Mouse (Mus musculus): ENCODE data around the gene Tle6. TPM values are rescaled to one million over a fixed set of nuclear protein-coding genes. Genes with fewer than 3 reads are reported as not detected.

Tle6 gene
- polyA plus RNA-seq, 1 experiment from 2014 or later = 24.1 TPM

DNA sequence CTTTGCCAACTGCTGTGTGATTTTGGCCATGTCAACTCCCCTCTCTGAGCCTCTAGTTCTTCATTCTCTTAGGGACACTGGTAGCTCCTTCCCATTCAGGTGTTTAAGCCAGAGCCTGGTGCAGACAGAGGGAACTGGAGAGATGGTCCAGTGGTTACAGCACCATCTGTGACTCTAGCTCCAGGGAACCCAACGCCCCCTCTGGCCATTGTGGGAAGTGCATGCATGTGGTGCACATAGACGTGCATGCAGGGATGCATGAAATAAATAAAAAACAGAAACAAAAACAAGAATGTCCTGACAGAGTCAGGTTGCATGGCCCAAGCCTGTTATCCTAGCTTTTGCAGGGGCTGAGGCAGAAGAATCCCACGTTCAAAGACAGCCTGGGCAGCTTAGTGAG, 44.6 kb downstream of the Tle6 start:
- Histone ChIP-seq H3K4me1 (ENCODE audit: insufficient read depth) (peaks cover 8% of the 10 kb centered on the region; the same call in 1 of the 2 replicates), H3K4me3 (ENCODE audit: low read depth, low read length) (no peak overlapping the region), H3K9me3 (ENCODE audit: low read depth, low read length) (no peaks in the 10 kb centered on the region), H3K4me2 (no peak overlapping the region), H3K27me3 (ENCODE audit: insufficient read depth, low read length) (no peaks in the 10 kb centered on the region), H3K9ac (no peak overlapping the region), H3K36me3 (ENCODE audit: insufficient read depth) (peaks cover 2% of the 10 kb centered on the region; the same call in 1 of the 2 replicates), H3K27ac (ENCODE audit: low read depth) (no peak overlapping the region)
- DNase-seq (no peak), ATAC-seq (ENCODE audit: insufficient read depth) (no peak)
- peak; percentile 66 for TF ChIP-seq CTCF (IDR thresholded peaks at IDR 0.05; ENCODE audit: low read depth)
- 69% methylated on average over 3 of the region's 3 CpGs for WGBS

GRCm38 (mm10) chr10:81553807-81554755, 46.8 kb downstream of the Tle6 start:
- Histone ChIP-seq H3K27ac (ENCODE audit: low read depth) (no peak overlapping the region), H3K4me2 (no peak overlapping the region), H3K36me3 (ENCODE audit: insufficient read depth) (no peaks in the 10 kb centered on the region), H3K9ac (no peak overlapping the region), H3K4me3 (ENCODE audit: low read depth, low read length) (no peak overlapping the region), H3K9me3 (ENCODE audit: low read depth, low read length) (no peaks in the 10 kb centered on the region), H3K4me1 (ENCODE audit: insufficient read depth) (no peaks in the 10 kb centered on the region), H3K27me3 (ENCODE audit: insufficient read depth, low read length) (no peaks in the 10 kb centered on the region)
- 76% methylated on average over 6 of the region's 6 CpGs for WGBS
- ATAC-seq (ENCODE audit: insufficient read depth) (no peak), DNase-seq (no peak)
- TF ChIP-seq CTCF (IDR thresholded peaks at IDR 0.05; ENCODE audit: low read depth) = no peak

- TF ChIP-seq CTCF (IDR thresholded peaks at IDR 0.05; ENCODE audit: low read depth) = peak; percentile 68
- no peaks in the 10 kb centered on the region for H3K9me3 ChIP-seq (ENCODE audit: low read depth, low read length)
- H3K4me2 ChIP-seq = no peak overlapping the region
- H3K4me1 ChIP-seq (ENCODE audit: insufficient read depth) = no peaks in the 10 kb centered on the region
- no peak overlapping the region for H3K27ac ChIP-seq (ENCODE audit: low read depth)
- no peak for DNase-seq
- WGBS = 83% methylated on average over 5 of the region's 5 CpGs
- no peak for ATAC-seq (ENCODE audit: insufficient read depth)
- no peak overlapping the region for H3K9ac ChIP-seq
- H3K27me3 ChIP-seq (ENCODE audit: insufficient read depth, low read length) = no peaks in the 10 kb centered on the region
- no peak overlapping the region for H3K4me3 ChIP-seq (ENCODE audit: low read depth, low read length)
- no peaks in the 10 kb centered on the region for H3K36me3 ChIP-seq (ENCODE audit: insufficient read depth)
Measured at GRCm38 (mm10) chr10:81553232-81553631, 47.6 kb downstream of the Tle6 start.

- TF ChIP-seq CTCF (IDR thresholded peaks at IDR 0.05; ENCODE audit: low read depth) = peak; percentile 89
- H3K4me3 ChIP-seq (ENCODE audit: low read depth, low read length) = no peak overlapping the region
- no peak overlapping the region for H3K9ac ChIP-seq
- peak; percentile 88 for ATAC-seq (ENCODE audit: insufficient read depth)
- 1% methylated on average over 12 of the region's 12 CpGs for WGBS
- H3K9me3 ChIP-seq (ENCODE audit: low read depth, low read length) = no peaks in the 10 kb centered on the region
- H3K36me3 ChIP-seq (ENCODE audit: insufficient read depth) = no peaks in the 10 kb centered on the region
- no peaks in the 10 kb centered on the region for H3K4me1 ChIP-seq (ENCODE audit: insufficient read depth)
- H3K4me2 ChIP-seq = no peak overlapping the region
- H3K27ac ChIP-seq (ENCODE audit: low read depth) = no peak overlapping the region
- peak; percentile 87 for DNase-seq
- H3K27me3 ChIP-seq (ENCODE audit: insufficient read depth, low read length) = no peaks in the 10 kb centered on the region
Measured at GRCm38 (mm10) chr10:81551597-81552102, 49.2 kb downstream of the Tle6 start.

DNA sequence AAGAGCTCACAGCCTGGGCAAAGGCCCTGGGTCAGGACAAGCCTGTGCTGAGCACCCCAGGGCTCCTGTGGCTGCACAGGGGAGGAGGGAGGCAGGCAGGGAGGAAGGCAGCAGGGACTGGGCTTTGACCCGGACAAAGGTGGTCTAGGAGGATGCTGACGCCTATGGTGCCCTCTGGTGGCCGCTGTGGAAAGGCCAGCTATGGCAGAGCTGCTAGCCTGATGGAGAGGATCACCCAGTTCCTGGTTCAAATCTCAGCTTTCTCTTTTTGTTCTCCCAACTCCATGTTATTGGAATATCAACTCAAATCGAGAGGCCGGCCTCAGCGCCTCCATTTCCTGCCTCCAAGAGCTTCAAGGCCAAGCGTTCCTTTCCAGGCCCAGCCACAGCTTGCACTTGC, 50.6 kb downstream of the Tle6 start:
- Histone ChIP-seq H3K9me3 (ENCODE audit: low read depth, low read length) (no peaks in the 10 kb centered on the region), H3K36me3 (ENCODE audit: insufficient read depth) (no peaks in the 10 kb centered on the region), H3K27ac (ENCODE audit: low read depth) (no peak overlapping the region), H3K9ac (no peak overlapping the region), H3K4me2 (no peak overlapping the region), H3K4me3 (ENCODE audit: low read depth, low read length) (no peak overlapping the region), H3K4me1 (ENCODE audit: insufficient read depth) (no peaks in the 10 kb centered on the region), H3K27me3 (ENCODE audit: insufficient read depth, low read length) (no peaks in the 10 kb centered on the region)
- ATAC-seq (ENCODE audit: insufficient read depth) (no peak), DNase-seq (peak; percentile 82)
- WGBS = 10% methylated on average over 7 of the region's 7 CpGs
- peak; percentile 84 for TF ChIP-seq CTCF (IDR thresholded peaks at IDR 0.05; ENCODE audit: low read depth)

DNA sequence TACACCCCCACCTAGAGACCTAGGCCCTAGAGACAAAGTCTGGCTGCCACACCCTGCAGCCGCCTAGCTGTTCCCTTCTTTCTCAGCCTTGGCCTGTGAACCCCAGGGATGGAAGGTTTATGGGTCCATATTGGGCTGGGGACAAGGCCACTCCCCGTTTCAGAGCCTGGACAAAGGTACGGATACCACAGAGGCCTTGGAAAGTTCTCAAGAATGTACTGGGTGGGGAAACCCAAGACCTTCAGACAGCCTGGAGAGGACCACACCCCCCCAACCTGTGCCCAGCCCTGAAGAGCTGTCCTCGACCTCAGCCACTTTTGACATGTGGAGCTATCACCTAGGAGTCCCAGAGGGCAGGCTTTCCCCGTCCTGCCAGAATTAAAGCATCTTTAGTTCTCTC, 51.9 kb downstream of the Tle6 start:
- DNase-seq (no peak), ATAC-seq (ENCODE audit: insufficient read depth) (no peak)
- TF ChIP-seq CTCF (IDR thresholded peaks at IDR 0.05; ENCODE audit: low read depth) = no peak

More for the DNA sequence above, 51.9 kb downstream of the Tle6 start:
- no peak overlapping the region for H3K4me3 ChIP-seq (ENCODE audit: low read depth, low read length)
- H3K9me3 ChIP-seq (ENCODE audit: low read depth, low read length) = no peaks in the 10 kb centered on the region
- H3K27me3 ChIP-seq (ENCODE audit: insufficient read depth, low read length) = no peaks in the 10 kb centered on the region
- no peak overlapping the region for H3K4me2 ChIP-seq
- H3K36me3 ChIP-seq (ENCODE audit: insufficient read depth) = no peaks in the 10 kb centered on the region
- WGBS = 54% methylated on average over 5 of the region's 5 CpGs
- no peak overlapping the region for H3K9ac ChIP-seq
- no peaks in the 10 kb centered on the region for H3K4me1 ChIP-seq (ENCODE audit: insufficient read depth)
- H3K27ac ChIP-seq (ENCODE audit: low read depth) = no peak overlapping the region

All from lung, embryonic 14.5 days (tissue).